Mouse (Mus musculus) thymus, postnatal 0 days (tissue): ENCODE results near the gene Tgfbr3l. TPM values are rescaled to one million over a fixed set of nuclear protein-coding genes. Genes with fewer than 3 reads are reported as not detected.
"Not testable (repeated sequence)": the region's sequence is repeated elsewhere in the genome, so short reads cannot be mapped to it uniquely, and the experiment has no call there.

Experiments used
- DNase-seq: peaks from one replicate; pipeline ENCODE4 v3.0.0-alpha.2; 2015; ENCODE audit warnings: low spot score
- polyA plus RNA-seq: library from polyadenylated mRNA; unstranded; fragments of >200 nt; fragmentation: Nextera tagmentation; extraction: Ambion mirVana; gene quantifications from 2 replicates; pipeline ENCODE4 v1.2.1, GENCODE M21; 2015

Gene Tgfbr3l
- polyA plus RNA-seq, 1 experiment from 2014 or later: 4.0 TPM

- DNase-seq: no peak
Observed at GRCm38 (mm10) chr8:4237814-4238433, 10.1 kb upstream of the Tgfbr3l start.

- peak; percentile 100 for DNase-seq
Observed at GRCm38 (mm10) chr8:4238434-4239192, 9.4 kb upstream of the Tgfbr3l start, which contains the start of the genes Map2k7 and Gm49320. Map2k7 (plus strand) TSS chr8:4238740. Gm49320 (plus strand) TSS chr8:4238865.

- no peak for DNase-seq
Observed at GRCm38 (mm10) chr8:4239193-4239890, 8.7 kb upstream of the Tgfbr3l start.

GRCm38 (mm10) chr8:4245061-4245460 is 3.0 kb upstream of the Tgfbr3l start:
- DNase-seq: no peak

- DNase-seq: no peak
Observed at GRCm38 (mm10) chr8:4245737-4246136, 2.3 kb upstream of the Tgfbr3l start.

GRCm38 (mm10) chr8:4247241-4247640 is 773 bp upstream of the Tgfbr3l start:
- no peak for DNase-seq

- DNase-seq: no peak
Observed at GRCm38 (mm10) chr8:4249213-4249612, 1.2 kb downstream of the Tgfbr3l start.

- DNase-seq: peak; percentile 83
Observed at GRCm38 (mm10) chr8:4250306-4250970, 2.4 kb downstream of the Tgfbr3l start.

GRCm38 (mm10) chr8:4252116-4252760 is 4.2 kb downstream of the Tgfbr3l start:
- no peak for DNase-seq

GRCm38 (mm10) chr8:4252934-4253841 is 5.2 kb downstream of the Tgfbr3l start, which contains the start of gene Snapc2:
Snapc2 (plus strand) TSS chr8:4253080.
- peak; percentile 95 for DNase-seq

GRCm38 (mm10) chr8:4254001-4254400 is 6.0 kb downstream of the Tgfbr3l start:
- no peak for DNase-seq

GRCm38 (mm10) chr8:4255471-4255870 is 7.5 kb downstream of the Tgfbr3l start:
- DNase-seq: not testable (repeated sequence)

GRCm38 (mm10) chr8:4256911-4257310 is 8.9 kb downstream of the Tgfbr3l start:
- no peak for DNase-seq

- DNase-seq: no peak
Observed at GRCm38 (mm10) chr8:4257350-4257749, 9.3 kb downstream of the Tgfbr3l start.

- DNase-seq: peak; percentile 80
Observed at GRCm38 (mm10) chr8:4258233-4258632, 10.2 kb downstream of the Tgfbr3l start.

- no peak for DNase-seq
Observed at GRCm38 (mm10) chr8:4258678-4259077, 10.7 kb downstream of the Tgfbr3l start.

GRCm38 (mm10) chr8:4259125-4259804 is 11.3 kb downstream of the Tgfbr3l start, which contains the start of gene Ctxn1:
Ctxn1 (minus strand) TSS chr8:4259274.
- peak; percentile 92 for DNase-seq

GRCm38 (mm10) chr8:4259805-4260170 is 11.8 kb downstream of the Tgfbr3l start:
- no peak for DNase-seq

- DNase-seq: no peak
Observed at GRCm38 (mm10) chr8:4263105-4263791, 15.2 kb downstream of the Tgfbr3l start.
